Mouse (Mus musculus) splenic B cell, adult 2 months (primary cell): ENCODE data around the gene Hist1h2bn.
"Not testable (repeated sequence)": the region's sequence is repeated elsewhere in the genome, so short reads cannot be mapped to it uniquely, and the experiment has no call there.

ENCODE experiments used
- DNase-seq: peaks from one replicate; pipeline ENCODE4 v3.0.0-alpha.2; 2011; ENCODE audit warnings: low read depth, low spot score
- H3K27me3 ChIP-seq: 2 replicates; pipeline ENCODE4 v1.6.1; 2012; ENCODE audit warnings: mild to moderate bottlenecking, low read length, moderate library complexity, mixed read lengths; ENCODE audit not compliant: control insufficient read depth, poor library complexity, insufficient read depth, severe bottlenecking
- H3K36me3 ChIP-seq: 2 replicates; pipeline ENCODE4 v1.6.1; 2012; ENCODE audit warnings: mild to moderate bottlenecking, low read length, moderate library complexity, mixed read lengths; ENCODE audit not compliant: control insufficient read depth, poor library complexity, insufficient read depth, severe bottlenecking

Gene Hist1h2bn

GRCm38 (mm10) chr13:21753524-21754285 lies at the start of gene Hist1h2bn, which contains the start of gene Hist1h2ak:
Gene Hist1h2bn (plus strand): TSS chr13:21754123.
Gene Hist1h2ak (minus strand): TSS chr13:21753827.
- DNase-seq: peak; percentile 95
- H3K27me3 ChIP-seq, H3K36me3 ChIP-seq: not testable (repeated sequence)

- no peak for DNase-seq
- no peaks in the 10 kb centered on the region for H3K36me3 ChIP-seq
- no peaks in the 10 kb centered on the region for H3K27me3 ChIP-seq
Observed at GRCm38 (mm10) chr13:21706669-21707068, 47.3 kb upstream of the Hist1h2bn start.

- peak; percentile 91 for DNase-seq
- Histone ChIP-seq H3K27me3 (no peaks in the 10 kb centered on the region), H3K36me3 (no peaks in the 10 kb centered on the region)
Observed at GRCm38 (mm10) chr13:21710031-21710711, 43.8 kb upstream of the Hist1h2bn start.

GRCm38 (mm10) chr13:21710821-21711525 lies 43.0 kb upstream of the Hist1h2bn start:
- Histone ChIP-seq H3K36me3 (no peaks in the 10 kb centered on the region), H3K27me3 (no peaks in the 10 kb centered on the region)
- peak; percentile 93 for DNase-seq

GRCm38 (mm10) chr13:21711698-21712097 lies 42.2 kb upstream of the Hist1h2bn start:
- Histone ChIP-seq H3K36me3 (no peaks in the 10 kb centered on the region), H3K27me3 (no peaks in the 10 kb centered on the region)
- DNase-seq: no peak

- Histone ChIP-seq H3K27me3 (no peaks in the 10 kb centered on the region), H3K36me3 (no peaks in the 10 kb centered on the region)
- DNase-seq: peak; percentile 89
Observed at GRCm38 (mm10) chr13:21714725-21715124, 39.2 kb upstream of the Hist1h2bn start.

GRCm38 (mm10) chr13:21715131-21715863 lies 38.6 kb upstream of the Hist1h2bn start:
- Histone ChIP-seq H3K36me3 (no peaks in the 10 kb centered on the region), H3K27me3 (no peaks in the 10 kb centered on the region)
- peak; percentile 27 for DNase-seq

GRCm38 (mm10) chr13:21715864-21716539 lies 37.9 kb upstream of the Hist1h2bn start, which contains the start of the genes Hist1h2bl and Hist1h2ai:
Gene Hist1h2bl (minus strand): TSS chr13:21716143.
Gene Hist1h2ai (plus strand): TSS chr13:21716422.
- H3K27me3 ChIP-seq, H3K36me3 ChIP-seq: not testable (repeated sequence)
- peak; percentile 95 for DNase-seq

- not testable (repeated sequence) for H3K36me3 ChIP-seq, H3K27me3 ChIP-seq
- DNase-seq: peak; percentile 79
Observed at GRCm38 (mm10) chr13:21716540-21717391, 37.2 kb upstream of the Hist1h2bn start.

- H3K36me3 ChIP-seq, H3K27me3 ChIP-seq: not testable (repeated sequence)
- peak; percentile 94 for DNase-seq
Observed at GRCm38 (mm10) chr13:21717397-21718357, 36.2 kb upstream of the Hist1h2bn start, which contains the start of gene Hist1h3h. Gene Hist1h3h (plus strand): TSS chr13:21717659.

- Histone ChIP-seq H3K36me3 (no peaks in the 10 kb centered on the region), H3K27me3 (no peaks in the 10 kb centered on the region)
- DNase-seq: no peak
Observed at GRCm38 (mm10) chr13:21718381-21719080, 35.4 kb upstream of the Hist1h2bn start.
